Mouse (Mus musculus): ENCODE measurements around the gene Tmem135. TPM values are rescaled to one million over a fixed set of nuclear protein-coding genes. Genes with fewer than 3 reads are reported as not detected.

Tmem135 gene
- 27.9 and 29.1 TPM in 2 replicates for polyA plus RNA-seq (2015; fragmentation: Nextera tagmentation; extraction: Ambion mirVana)

DNA sequence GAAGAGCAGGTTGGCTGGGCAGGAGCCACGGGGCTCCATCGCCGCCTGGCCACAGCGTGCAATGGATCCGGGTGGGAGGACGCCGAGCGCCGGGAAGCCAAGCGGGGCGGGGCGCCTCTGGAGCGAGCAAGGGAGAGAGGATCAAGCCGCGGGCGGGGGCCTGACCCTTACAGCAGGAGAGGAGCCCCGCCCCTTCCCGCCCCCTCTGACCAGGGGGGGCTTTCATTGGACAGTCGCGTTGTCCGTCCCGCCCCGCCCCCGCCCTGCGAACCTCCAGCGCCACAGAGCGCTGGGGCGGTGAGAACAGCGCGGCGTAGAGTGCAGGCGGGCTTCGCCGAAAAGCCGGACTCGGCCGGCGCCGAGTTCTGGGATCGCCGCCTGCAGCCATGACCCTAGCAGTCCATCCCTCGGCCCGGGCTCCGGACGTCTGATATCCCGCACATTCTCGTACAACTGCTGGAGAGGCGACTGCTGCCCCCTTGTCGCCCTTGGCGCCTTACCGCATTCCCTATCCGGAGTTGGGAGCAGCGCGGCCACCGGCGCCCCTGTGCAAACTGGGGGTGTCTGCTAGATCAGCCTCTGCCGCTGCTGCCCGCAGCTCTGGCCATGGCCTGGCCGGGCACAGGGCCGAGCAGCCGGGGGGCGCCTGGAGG lies at the start of gene Tmem135, which contains the start of gene Fzd4:
Gene Tmem135 (minus strand): TSS at position 142 of the 653 bp plus-strand sequence.
Gene Fzd4 (plus strand): TSS at position 275 of the 653 bp plus-strand sequence.
- H3K9ac ChIP-seq = peak within 1 kb of the TSS; percentile 73
- peak within 1 kb of the TSS; percentile 72 for H3K4me3 ChIP-seq
- peaks cover 16% of the 10 kb centered on the region for H3K4me1 ChIP-seq (replicated peaks)
- WGBS = 0% methylated on average over 62 of the region's 62 CpGs
- no peaks in the 10 kb centered on the region for H3K9me3 ChIP-seq
- H3K27me3 ChIP-seq = 0 out of 2 replicates have a peak, but pooled peaks cover 3% of the 10 kb centered on the region
- H3K4me2 ChIP-seq = peak within 1 kb of the TSS; percentile 99
- H3K36me3 ChIP-seq = no peaks in the 10 kb centered on the region
- peak within 1 kb of the TSS; percentile 81 for H3K27ac ChIP-seq (replicated peaks)
- ATAC-seq (ENCODE audit: low FRiP score, low read depth) = peak; percentile 96

DNA sequence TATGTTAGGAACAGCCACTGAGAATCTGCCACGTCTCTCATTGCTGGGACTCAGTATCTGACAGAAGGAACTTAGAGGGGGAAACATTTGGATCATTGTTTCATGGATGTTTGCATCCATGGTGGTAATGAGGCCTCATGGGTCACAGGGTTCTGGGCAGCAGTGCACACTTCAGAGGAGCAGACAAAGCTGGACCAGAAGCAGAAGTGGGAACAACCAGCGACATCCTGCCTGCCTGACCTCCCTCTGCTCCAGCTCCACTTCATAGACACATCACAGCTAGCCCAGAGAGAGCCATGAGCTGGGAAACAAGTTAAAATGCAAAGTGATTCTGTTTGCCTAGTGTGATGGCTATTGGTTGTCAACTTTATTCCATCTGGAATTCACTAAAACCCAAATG lies 46.3 kb upstream of the Tmem135 start:
- no peak for ATAC-seq (ENCODE audit: low FRiP score, low read depth)
- no peaks in the 10 kb centered on the region for H3K27me3 ChIP-seq
- H3K4me3 ChIP-seq = no peak overlapping the region
- H3K9ac ChIP-seq = no peak overlapping the region
- H3K27ac ChIP-seq (replicated peaks) = no peak overlapping the region
- H3K4me1 ChIP-seq (replicated peaks) = no peaks in the 10 kb centered on the region
- H3K4me2 ChIP-seq = no peak overlapping the region
- no peaks in the 10 kb centered on the region for H3K36me3 ChIP-seq
- H3K9me3 ChIP-seq = no peaks in the 10 kb centered on the region
- WGBS = 61% methylated on average over 2 of the region's 2 CpGs

DNA sequence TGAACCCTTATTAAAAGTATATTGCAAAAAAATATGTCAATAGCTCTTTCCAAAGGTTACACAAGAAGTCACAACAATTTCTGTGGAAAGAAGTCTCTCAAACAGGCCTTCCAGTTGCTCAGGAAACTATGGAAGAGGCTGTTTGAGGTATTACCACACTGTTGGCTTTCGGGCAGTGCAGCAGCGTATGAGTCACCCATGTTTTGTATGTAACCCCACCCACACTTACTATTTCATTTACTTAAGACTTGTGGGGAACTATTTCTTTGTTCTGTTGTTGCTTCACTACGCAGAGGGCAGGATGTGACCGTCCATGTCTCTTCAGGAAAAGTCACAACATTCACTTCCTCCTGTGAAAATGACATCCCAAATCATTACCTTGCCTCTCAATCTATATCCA lies 41.1 kb upstream of the Tmem135 start:
- Histone ChIP-seq H3K4me3 (no peak overlapping the region), H3K27ac (replicated peaks) (no peak overlapping the region), H3K36me3 (no peaks in the 10 kb centered on the region), H3K4me1 (replicated peaks) (no peaks in the 10 kb centered on the region), H3K9me3 (no peaks in the 10 kb centered on the region), H3K4me2 (no peak overlapping the region), H3K27me3 (no peaks in the 10 kb centered on the region), H3K9ac (no peak overlapping the region)
- ATAC-seq (ENCODE audit: low FRiP score, low read depth) = no peak
- WGBS = 96% methylated on average over 4 of the region's 4 CpGs

DNA sequence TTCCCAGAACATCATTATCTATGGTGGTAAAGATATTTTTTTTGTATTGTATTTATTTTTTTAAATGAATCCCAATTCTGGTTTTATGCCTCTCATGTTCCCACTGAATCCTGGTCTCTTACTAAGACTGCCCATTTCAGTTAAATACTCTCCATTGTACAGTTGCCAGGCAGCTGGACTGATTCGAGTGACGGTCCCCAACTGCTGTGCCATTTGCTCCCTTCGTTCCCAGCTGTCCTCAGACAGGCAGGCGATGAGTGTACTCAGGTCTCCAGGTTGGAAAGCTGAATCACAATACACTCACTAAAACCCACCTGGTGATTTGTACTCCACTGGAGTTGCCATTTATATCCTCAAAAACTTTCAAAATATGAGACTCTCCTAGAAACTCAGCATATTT lies 38.2 kb upstream of the Tmem135 start:
- WGBS = 50% methylated on average over 4 of the region's 4 CpGs

GRCm38 (mm10) chr7:89441291-89441690 lies 37.3 kb upstream of the Tmem135 start:
- no peak for ATAC-seq (ENCODE audit: low FRiP score, low read depth)
- H3K36me3 ChIP-seq = no peaks in the 10 kb centered on the region
- WGBS = 73% methylated on average over 7 of the region's 7 CpGs

More for the DNA sequence above, 38.2 kb upstream of the Tmem135 start:
- Histone ChIP-seq H3K9ac (no peak overlapping the region), H3K4me3 (no peak overlapping the region), H3K27ac (replicated peaks) (no peak overlapping the region), H3K4me2 (no peak overlapping the region), H3K9me3 (no peaks in the 10 kb centered on the region), H3K36me3 (no peaks in the 10 kb centered on the region), H3K27me3 (no peaks in the 10 kb centered on the region), H3K4me1 (replicated peaks) (no peaks in the 10 kb centered on the region)
- no peak for ATAC-seq (ENCODE audit: low FRiP score, low read depth)

GRCm38 (mm10) chr7:89437589-89437988 lies 33.6 kb upstream of the Tmem135 start:
- WGBS = 33% methylated on average over 4 of the region's 4 CpGs
- Histone ChIP-seq H3K4me2 (no peak overlapping the region), H3K27ac (replicated peaks) (no peak overlapping the region), H3K27me3 (no peaks in the 10 kb centered on the region), H3K36me3 (no peaks in the 10 kb centered on the region), H3K9ac (no peak overlapping the region), H3K4me3 (no peak overlapping the region), H3K9me3 (no peaks in the 10 kb centered on the region), H3K4me1 (replicated peaks) (no peaks in the 10 kb centered on the region)
- no peak for ATAC-seq (ENCODE audit: low FRiP score, low read depth)

More at GRCm38 (mm10) chr7:89441291-89441690, 37.3 kb upstream of the Tmem135 start:
- no peak overlapping the region for H3K4me3 ChIP-seq
- H3K4me2 ChIP-seq = no peak overlapping the region
- no peak overlapping the region for H3K27ac ChIP-seq (replicated peaks)
- H3K27me3 ChIP-seq = no peaks in the 10 kb centered on the region
- no peaks in the 10 kb centered on the region for H3K9me3 ChIP-seq
- no peaks in the 10 kb centered on the region for H3K4me1 ChIP-seq (replicated peaks)
- no peak overlapping the region for H3K9ac ChIP-seq

- Histone ChIP-seq H3K9me3 (no peaks in the 10 kb centered on the region), H3K9ac (no peak overlapping the region), H3K36me3 (no peaks in the 10 kb centered on the region), H3K27ac (replicated peaks) (no peak overlapping the region), H3K27me3 (no peaks in the 10 kb centered on the region), H3K4me2 (no peak overlapping the region), H3K4me1 (replicated peaks) (no peaks in the 10 kb centered on the region), H3K4me3 (no peak overlapping the region)
- no peak for ATAC-seq (ENCODE audit: low FRiP score, low read depth)
- WGBS = 93% methylated on average over 5 of the region's 5 CpGs
Measured at GRCm38 (mm10) chr7:89436404-89436803, 32.4 kb upstream of the Tmem135 start.

GRCm38 (mm10) chr7:89433893-89434616 lies 30.0 kb upstream of the Tmem135 start:
- no peaks in the 10 kb centered on the region for H3K36me3 ChIP-seq
- WGBS = 55% methylated on average over 8 of the region's 8 CpGs
- no peaks in the 10 kb centered on the region for H3K9me3 ChIP-seq
- ATAC-seq (ENCODE audit: low FRiP score, low read depth) = no peak
- no peak overlapping the region for H3K27ac ChIP-seq (replicated peaks)
- no peak overlapping the region for H3K4me3 ChIP-seq
- no peaks in the 10 kb centered on the region for H3K27me3 ChIP-seq
- H3K4me2 ChIP-seq = no peak overlapping the region
- H3K4me1 ChIP-seq (replicated peaks) = no peaks in the 10 kb centered on the region
- H3K9ac ChIP-seq = no peak overlapping the region

- H3K27me3 ChIP-seq = no peaks in the 10 kb centered on the region
- H3K27ac ChIP-seq (replicated peaks) = no peak overlapping the region
- 59% methylated on average over 9 of the region's 9 CpGs for WGBS
- no peaks in the 10 kb centered on the region for H3K9me3 ChIP-seq
- H3K4me2 ChIP-seq = no peak overlapping the region
- H3K9ac ChIP-seq = no peak overlapping the region
- no peak overlapping the region for H3K4me3 ChIP-seq
- H3K36me3 ChIP-seq = no peaks in the 10 kb centered on the region
- no peaks in the 10 kb centered on the region for H3K4me1 ChIP-seq (replicated peaks)
- ATAC-seq (ENCODE audit: low FRiP score, low read depth) = no peak
Measured at GRCm38 (mm10) chr7:89433193-89433892, 29.3 kb upstream of the Tmem135 start.

DNA sequence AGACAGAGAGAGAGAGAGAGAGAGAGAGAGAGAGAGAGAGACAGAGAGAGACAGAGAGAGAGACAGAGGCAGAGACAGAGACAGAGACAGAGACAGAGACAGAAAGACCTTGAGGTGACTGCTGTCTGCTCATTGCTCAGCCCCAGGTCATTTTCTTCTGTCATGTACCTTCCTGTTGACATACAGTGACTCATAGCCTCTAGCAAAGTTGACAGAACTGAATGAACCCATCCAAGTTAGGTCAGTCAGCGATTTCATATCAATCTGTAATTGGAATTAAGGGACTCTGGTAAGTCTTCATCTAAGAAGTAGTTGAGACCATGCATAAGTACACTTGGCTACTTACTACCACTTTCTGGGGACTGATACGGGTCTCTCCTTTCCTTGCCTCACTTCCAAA lies 27.2 kb upstream of the Tmem135 start:
- 94% methylated on average over 2 of the region's 2 CpGs for WGBS
- no peak overlapping the region for H3K27ac ChIP-seq (replicated peaks)
- no peak for ATAC-seq (ENCODE audit: low FRiP score, low read depth)
- H3K4me3 ChIP-seq = no peak overlapping the region
- H3K9ac ChIP-seq = no peak overlapping the region
- H3K9me3 ChIP-seq = no peaks in the 10 kb centered on the region
- H3K4me2 ChIP-seq = no peak overlapping the region
- no peaks in the 10 kb centered on the region for H3K36me3 ChIP-seq
- H3K27me3 ChIP-seq = no peaks in the 10 kb centered on the region
- no peaks in the 10 kb centered on the region for H3K4me1 ChIP-seq (replicated peaks)

DNA sequence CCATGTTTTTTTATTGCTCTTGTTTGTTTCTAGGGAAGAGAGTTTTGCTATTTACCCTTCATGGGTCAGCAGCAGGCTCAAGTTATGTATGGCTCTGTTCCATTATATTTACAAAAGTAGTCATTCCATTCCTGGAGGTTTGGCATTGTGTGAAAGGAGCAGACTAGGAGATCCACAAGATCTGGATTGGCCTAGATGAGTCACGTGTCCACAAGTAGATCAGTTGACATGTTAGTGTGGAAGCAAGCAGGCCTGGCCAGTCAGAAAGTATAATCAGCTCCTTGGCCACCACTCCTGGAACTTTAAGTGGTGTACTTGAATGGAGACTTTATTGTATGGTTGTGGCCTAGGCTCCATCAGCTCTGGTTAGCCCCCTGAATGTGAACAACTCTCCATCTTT lies 25.3 kb upstream of the Tmem135 start:
- Histone ChIP-seq H3K4me1 (replicated peaks) (no peaks in the 10 kb centered on the region), H3K9me3 (no peaks in the 10 kb centered on the region), H3K9ac (no peak overlapping the region), H3K36me3 (no peaks in the 10 kb centered on the region), H3K27me3 (no peaks in the 10 kb centered on the region), H3K4me2 (no peak overlapping the region), H3K4me3 (no peak overlapping the region), H3K27ac (replicated peaks) (no peak overlapping the region)
- ATAC-seq (ENCODE audit: low FRiP score, low read depth) = no peak
- 83% methylated on average over 1 of the region's 1 CpGs for WGBS

DNA sequence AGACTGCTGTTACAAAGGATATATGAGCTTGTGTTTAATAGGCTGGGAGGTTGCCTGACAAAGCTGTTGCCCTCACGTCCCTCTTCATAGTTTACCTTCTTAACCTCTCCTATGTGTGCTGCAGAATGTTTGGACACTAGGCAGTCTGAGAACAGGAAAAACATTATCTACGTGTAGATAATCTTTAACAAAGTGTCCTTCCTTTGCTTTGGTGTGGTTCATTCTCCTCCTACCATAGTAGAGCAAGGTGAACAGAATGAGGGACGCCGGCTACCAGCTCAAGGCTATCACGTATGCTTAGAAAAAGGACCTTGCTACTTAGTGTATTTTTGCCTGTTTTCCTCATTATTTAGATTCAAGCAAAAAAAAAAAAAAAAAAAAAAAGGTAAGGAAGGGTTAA lies 24.8 kb upstream of the Tmem135 start:
- H3K9me3 ChIP-seq = no peaks in the 10 kb centered on the region
- no peak overlapping the region for H3K4me3 ChIP-seq
- no peak for ATAC-seq (ENCODE audit: low FRiP score, low read depth)
- H3K9ac ChIP-seq = no peak overlapping the region
- no peaks in the 10 kb centered on the region for H3K4me1 ChIP-seq (replicated peaks)
- 91% methylated on average over 5 of the region's 5 CpGs for WGBS
- no peaks in the 10 kb centered on the region for H3K36me3 ChIP-seq
- no peak overlapping the region for H3K27ac ChIP-seq (replicated peaks)
- no peak overlapping the region for H3K4me2 ChIP-seq
- H3K27me3 ChIP-seq = no peaks in the 10 kb centered on the region
